Mouse (Mus musculus) Muller cell, postnatal 12 days (primary cell): ENCODE data around the gene Armh3.
A peak's percentile ranks its signal among the peaks of the same experiment; 100 is the strongest.

Experiments used
- DNase-seq: peaks from one replicate; pipeline ENCODE4 v3.0.0-alpha.2; 2015; ENCODE audit errors: inconsistent ontology term

Gene Armh3

GRCm38 (mm10) chr19:45991171-45991570 is 7.1 kb downstream of the Armh3 start:
- DNase-seq: no peak

GRCm38 (mm10) chr19:45988238-45988637 is 10.1 kb downstream of the Armh3 start:
- DNase-seq: no peak

- no peak for DNase-seq
Measured at GRCm38 (mm10) chr19:45984379-45984778, 13.9 kb downstream of the Armh3 start.

- DNase-seq: no peak
Measured at GRCm38 (mm10) chr19:45960770-45961169, 37.5 kb downstream of the Armh3 start.

GRCm38 (mm10) chr19:45956736-45957135 is 41.6 kb downstream of the Armh3 start:
- DNase-seq: no peak

- DNase-seq: peak; percentile 19
Measured at GRCm38 (mm10) chr19:45953286-45953685, 45.0 kb downstream of the Armh3 start.

GRCm38 (mm10) chr19:45949236-45949635 is 49.1 kb downstream of the Armh3 start:
- no peak for DNase-seq

- no peak for DNase-seq
Measured at GRCm38 (mm10) chr19:45947764-45948163, 50.5 kb downstream of the Armh3 start.

- DNase-seq: no peak
Measured at GRCm38 (mm10) chr19:45947286-45947685, 51.0 kb downstream of the Armh3 start.

- no peak for DNase-seq
Measured at GRCm38 (mm10) chr19:45946541-45946940, 51.7 kb downstream of the Armh3 start.

- DNase-seq: no peak
Measured at GRCm38 (mm10) chr19:45945986-45946385, 52.3 kb downstream of the Armh3 start.

GRCm38 (mm10) chr19:45943758-45944157 is 54.5 kb downstream of the Armh3 start:
- no peak for DNase-seq

- DNase-seq: no peak
Measured at GRCm38 (mm10) chr19:45938064-45938463, 60.2 kb downstream of the Armh3 start.

GRCm38 (mm10) chr19:45937530-45937929 is 60.8 kb downstream of the Armh3 start:
- DNase-seq: no peak

- no peak for DNase-seq
Measured at GRCm38 (mm10) chr19:45927236-45927635, 71.1 kb downstream of the Armh3 start.

- DNase-seq: no peak
Measured at GRCm38 (mm10) chr19:45926342-45926741, 71.9 kb downstream of the Armh3 start.

GRCm38 (mm10) chr19:45920299-45921090 is 77.8 kb downstream of the Armh3 start:
- peak; percentile 23 for DNase-seq

GRCm38 (mm10) chr19:45918406-45918805 is 79.9 kb downstream of the Armh3 start:
- no peak for DNase-seq

GRCm38 (mm10) chr19:45917856-45918255 is 80.4 kb downstream of the Armh3 start:
- DNase-seq: peak; percentile 14

- DNase-seq: no peak
Measured at GRCm38 (mm10) chr19:45916461-45916860, 81.8 kb downstream of the Armh3 start.

GRCm38 (mm10) chr19:45916026-45916425 is 82.3 kb downstream of the Armh3 start:
- no peak for DNase-seq

- no peak for DNase-seq
Measured at GRCm38 (mm10) chr19:45913036-45913435, 85.3 kb downstream of the Armh3 start.

GRCm38 (mm10) chr19:45912376-45912775 is 85.9 kb downstream of the Armh3 start:
- no peak for DNase-seq
